Mouse (Mus musculus): ENCODE measurements around the gene Gapdh.

- TF ChIP-seq CTCF (IDR thresholded peaks at IDR 0.05; ENCODE audit: low read depth, low read length) (no peak), GATA1 (IDR thresholded peaks at IDR 0.05; ENCODE audit: borderline replicate concordance, low read length) (no peak), TAL1 (conservative IDR thresholded peaks at IDR 0.05; ENCODE audit: low read depth, low read length) (no peak)
These were observed 46.9 kb downstream of the Gapdh start for GRCm38 (mm10) chr6:125119387-125119786.
